Mouse (Mus musculus): ENCODE results near the gene Ppfia2. TPM values are rescaled to one million over a fixed set of nuclear protein-coding genes. Genes with fewer than 3 reads are reported as not detected.

Gene Ppfia2
- total RNA-seq (2021): under 1 TPM in 1 of 2 experiments, not detected in 1; 0.13 TPM
- long read RNA-seq, experiment 1: 0 reads
- long read RNA-seq, experiment 2: 0 reads

DNA sequence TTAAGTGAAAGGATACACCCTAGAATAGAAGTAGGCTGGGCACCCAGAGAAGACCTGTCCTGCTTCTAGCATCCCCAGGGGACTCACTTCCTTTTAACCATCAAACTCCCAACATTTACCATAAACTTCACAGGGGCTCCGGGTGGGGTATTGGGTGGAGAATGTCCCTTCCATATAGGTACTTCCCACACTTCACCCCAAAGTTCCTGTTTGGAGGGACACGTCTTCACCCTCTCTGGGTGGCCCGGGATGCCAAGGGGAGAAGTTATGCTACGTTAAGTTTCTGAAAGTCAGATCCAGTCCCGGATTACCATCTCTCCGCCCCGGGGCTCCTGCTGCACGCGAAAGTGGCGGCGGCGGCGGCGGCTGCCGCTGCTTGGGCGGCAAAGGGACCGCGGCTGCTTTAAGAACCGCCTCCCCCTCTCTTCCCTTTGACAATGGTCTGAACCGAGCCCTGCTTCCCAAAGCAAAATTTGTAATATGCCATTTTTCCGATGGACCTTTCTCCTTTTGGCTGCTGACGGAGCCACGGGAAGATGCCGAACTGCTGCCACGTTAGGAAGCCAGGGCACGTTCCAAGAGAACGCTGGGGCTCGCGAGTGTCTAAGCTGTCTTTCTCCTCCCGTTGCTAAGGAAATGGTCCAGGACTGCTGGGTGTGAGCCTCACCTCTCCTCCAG is at the start of gene Ppfia2:
Gene Ppfia2, plus strand, starts transcription at position 485 of the 678 bp plus-strand sequence.
- intact Hi-C loops (cut with DNase I): no loop called here
- DNase-seq: no peak

DNA sequence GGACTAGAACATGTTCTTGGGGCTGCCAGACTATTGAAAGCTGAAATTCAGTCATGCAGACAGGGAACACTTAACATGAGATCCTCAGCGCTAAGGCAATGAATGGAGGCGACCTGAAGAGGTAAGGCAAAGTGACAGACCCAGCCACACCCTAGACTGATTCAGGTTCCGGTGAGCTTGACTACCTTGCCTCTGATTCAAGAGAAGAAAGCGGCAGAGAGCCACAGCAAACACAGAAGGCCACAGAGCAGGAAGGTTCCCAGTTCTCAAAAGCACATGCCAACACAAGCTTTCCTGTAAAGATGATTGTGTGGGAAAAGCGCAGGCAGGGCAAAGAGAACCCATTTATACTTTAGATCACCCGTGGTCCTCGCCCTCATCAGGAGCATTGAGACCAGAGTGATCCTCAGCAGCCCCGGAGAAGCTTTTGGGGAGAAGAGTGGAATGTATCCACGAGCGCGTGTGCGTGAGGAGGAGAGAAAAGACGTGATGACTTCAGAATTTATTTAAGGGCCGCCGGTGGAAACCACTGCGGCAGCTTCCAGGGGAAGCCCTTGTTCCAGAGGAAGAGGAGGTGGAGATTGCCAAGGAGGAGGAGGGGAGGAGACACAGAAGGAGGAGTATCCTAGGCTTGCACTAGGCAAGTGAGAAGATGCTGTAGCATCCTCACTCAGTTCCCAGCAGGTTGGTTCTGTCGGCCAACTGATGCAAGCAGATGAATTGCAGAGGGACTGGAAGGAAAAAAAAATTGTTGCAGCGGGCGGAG is 1.0 kb upstream of the Ppfia2 start:
- no peak for DNase-seq
- intact Hi-C loops (cut with DNase I): no loop called here

DNA sequence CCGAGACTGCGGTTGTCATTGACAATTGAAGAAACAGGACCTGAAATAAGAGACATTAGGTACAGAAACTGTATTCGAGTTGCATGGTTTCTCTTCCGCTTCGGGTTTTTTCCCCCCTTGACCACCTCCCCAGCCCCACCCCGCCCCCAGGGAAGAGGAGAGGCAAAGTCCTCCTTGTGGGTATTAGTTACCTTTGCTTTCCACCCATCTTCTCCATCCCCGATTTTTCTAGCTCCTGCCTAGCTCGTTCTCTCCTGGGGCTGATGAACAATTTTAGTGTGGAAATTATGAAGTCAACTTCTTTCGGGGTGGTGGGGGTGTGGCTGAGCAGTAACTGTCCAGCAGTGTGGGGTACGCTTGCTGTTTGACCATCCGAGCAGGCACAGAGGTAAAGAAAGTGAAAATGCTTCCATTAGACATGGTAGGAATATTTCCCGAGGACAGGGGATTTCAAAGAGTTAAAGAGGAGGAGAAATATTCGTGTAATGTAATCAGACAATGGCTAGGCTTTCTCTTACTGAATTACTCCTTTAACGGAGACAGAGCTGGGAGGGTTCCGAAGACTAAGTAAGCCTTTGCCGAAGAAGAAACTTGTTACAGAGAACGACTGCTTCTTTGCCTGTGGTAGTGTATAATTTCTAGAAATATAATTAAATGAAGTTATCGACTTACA is 530 bp downstream of the Ppfia2 start:
- intact Hi-C loops (cut with DNase I): no loop called here
- DNase-seq: no peak

DNA sequence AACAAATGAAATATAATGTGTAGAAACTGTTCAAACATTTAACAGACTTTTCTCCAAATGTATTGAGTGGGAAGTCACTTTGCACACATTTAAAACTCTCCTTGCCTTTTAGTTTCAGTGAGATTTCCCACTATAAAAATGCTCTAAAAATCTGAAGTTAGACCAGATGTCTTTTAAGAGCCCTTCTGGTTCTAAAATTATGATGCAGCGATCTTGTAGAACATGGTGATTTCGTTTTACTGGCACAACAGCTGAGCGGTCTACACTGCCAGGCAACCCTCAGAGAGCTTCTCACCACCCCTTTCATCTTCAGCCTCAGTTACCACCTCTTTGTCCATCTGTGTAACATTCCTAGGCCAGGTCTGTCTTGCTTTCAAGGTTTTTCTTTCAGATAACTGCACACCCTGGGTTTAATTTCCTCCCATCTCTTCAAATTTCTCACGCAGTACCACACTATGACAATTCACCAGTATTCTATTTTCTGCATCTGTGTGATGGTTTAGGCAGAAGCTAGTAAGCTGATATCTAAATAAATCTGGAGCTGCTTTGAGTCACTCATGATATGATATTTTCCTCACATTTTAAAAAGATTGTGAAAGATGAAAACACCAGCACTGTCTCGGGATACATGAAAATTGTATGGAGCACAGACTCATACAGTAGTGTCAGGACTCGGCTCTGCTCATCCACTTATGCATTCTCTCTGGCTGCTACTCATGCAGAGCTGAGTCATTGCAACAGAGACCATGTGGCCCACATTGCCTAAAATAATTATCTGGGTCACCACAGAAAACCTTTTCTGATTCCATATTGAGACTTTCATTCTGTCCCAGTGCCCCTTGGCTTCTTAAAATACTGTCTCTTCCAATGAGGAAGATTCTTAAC is 39.4 kb downstream of the Ppfia2 start:
- DNase-seq: no peak
- intact Hi-C loops (cut with DNase I): no loop called here

DNA sequence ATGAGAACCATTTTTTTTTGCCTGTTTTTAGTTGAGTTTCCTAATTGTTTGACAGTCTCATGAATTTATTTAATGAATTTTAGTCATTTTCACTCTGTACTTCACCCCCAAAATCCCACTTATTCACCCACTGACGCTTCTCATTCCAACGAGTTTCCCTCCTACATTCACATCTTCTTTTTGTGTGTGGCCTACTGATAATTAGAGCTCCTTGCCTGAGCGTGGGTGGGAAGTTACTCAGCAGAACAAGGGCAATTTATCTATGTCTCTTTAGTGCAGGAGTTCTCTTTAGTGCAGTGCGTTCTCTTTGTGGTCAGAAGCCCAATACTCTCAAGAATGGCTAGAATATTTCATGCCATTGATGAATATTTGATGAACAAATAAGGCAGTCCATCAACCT is 95.9 kb downstream of the Ppfia2 start:
- no peak for DNase-seq

DNA sequence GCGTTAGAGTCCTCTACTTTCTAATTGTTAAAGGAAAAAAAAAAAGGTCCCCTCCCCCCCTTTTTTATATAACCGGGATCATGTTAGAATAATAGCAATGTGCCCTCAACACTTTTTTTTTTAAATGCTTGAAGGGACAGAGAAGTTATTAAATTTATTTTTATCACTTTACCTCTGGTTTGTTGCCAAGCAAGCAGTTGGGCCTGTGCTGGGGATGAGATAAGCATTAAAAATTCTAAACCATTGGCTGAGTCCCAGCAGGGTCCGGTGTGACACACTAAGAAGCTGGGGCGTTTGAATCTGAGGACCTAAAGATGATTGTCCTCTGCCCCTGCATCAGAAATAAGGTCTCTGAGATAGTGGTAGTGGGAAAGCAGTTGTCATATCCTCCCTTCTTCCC is 114.9 kb downstream of the Ppfia2 start:
- intact Hi-C loops (cut with DNase I): loop anchor here (10.0 kb wide), 1 partner anchor 720 kb away; no protein-coding TSS in a partner anchor
- no peak for DNase-seq

More for the DNA sequence above, 95.9 kb downstream of the Ppfia2 start:
- intact Hi-C loops (cut with DNase I): no loop called here

DNA sequence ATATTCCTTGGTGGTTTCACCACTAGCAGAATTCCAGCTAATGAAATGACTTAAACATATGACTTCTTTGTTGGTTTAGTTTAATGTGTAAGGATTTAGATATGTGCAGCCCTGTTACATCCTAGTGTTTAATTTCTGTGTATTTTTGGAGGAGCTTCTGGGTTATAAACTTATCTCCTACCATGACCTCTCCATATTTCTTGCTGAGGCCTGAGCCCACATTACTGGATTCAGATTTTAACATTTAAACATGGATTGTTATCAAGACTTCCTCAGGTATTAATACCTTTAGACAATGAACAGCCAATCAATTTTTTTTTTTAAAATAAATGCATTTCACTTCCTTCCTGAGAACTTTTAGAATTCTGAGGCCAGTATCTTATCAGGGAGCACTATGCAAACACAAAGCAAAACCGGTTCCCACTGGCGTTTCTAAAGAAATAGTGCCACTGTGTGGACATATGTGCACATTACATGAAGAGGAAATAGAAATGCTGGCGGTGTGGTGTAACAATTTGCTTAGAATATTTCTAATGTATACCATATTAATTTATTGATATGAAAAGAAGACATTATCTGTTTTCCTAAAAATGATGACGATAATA is 115.4 kb downstream of the Ppfia2 start:
- DNase-seq: no peak
- intact Hi-C loops (cut with DNase I): loop anchor here (10.0 kb wide), 1 partner anchor 721 kb away; no protein-coding TSS in a partner anchor

DNA sequence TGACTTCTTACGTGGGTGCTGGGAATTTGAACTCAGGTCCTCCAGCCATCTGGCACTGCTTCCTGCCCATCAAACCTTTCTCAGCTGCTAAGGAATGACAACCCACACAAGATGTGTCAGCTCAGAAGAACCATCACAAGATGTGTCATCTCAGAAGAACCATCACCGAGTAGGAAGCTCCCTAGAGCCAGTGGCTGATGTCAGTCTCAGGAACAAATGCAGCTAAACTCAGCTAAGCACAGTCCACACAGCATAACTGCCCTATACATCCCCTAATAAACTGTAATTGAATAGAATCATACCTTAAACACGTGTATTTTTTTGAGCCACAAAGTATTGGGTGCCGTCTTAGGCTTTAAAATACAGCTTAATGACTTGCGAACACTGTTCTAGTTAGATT is 117.7 kb downstream of the Ppfia2 start:
- no peak for DNase-seq
- intact Hi-C loops (cut with DNase I): loop anchor here (10.0 kb wide), 1 partner anchor 723 kb away; no protein-coding TSS in a partner anchor

DNA sequence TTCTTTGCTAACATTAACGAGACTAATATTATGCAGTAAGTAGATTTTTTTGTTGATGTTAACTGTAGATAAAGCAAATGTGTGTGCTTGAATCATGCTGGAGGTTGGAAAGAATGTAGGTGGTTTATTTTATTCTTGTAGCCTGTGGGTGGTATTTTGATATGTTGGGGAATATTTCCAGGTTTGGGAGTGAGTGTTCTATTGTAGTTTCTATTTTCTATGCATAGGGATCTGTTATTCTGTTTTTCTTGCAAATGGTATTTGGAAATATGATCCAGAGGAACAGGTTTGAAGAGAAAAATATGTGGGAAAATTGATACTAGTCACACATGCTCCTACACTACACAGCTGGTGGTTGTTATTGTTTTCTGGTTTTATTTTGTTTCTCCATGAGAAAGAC is 120.8 kb downstream of the Ppfia2 start:
- DNase-seq: no peak
- intact Hi-C loops (cut with DNase I): no loop called here

DNA sequence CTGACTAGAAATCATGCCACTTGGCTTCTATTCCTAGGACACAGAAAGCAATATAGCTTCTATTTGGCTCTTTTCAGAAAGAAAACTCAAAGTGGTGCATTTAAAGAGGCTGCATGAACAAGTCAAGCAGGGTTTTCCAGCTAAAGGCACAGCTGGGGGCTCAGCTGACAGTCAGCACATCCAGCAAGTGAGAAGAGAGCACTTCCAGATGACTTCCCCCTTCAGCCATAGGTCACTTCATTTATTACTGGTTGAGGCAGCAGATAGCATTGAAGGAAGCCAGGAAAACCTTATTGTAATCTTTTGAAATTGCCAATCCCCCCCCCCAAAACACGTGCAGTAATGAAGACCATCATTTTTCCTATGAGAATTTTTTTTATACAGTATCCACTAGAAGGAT is 126.8 kb downstream of the Ppfia2 start:
- intact Hi-C loops (cut with DNase I): no loop called here
- no peak for DNase-seq

DNA sequence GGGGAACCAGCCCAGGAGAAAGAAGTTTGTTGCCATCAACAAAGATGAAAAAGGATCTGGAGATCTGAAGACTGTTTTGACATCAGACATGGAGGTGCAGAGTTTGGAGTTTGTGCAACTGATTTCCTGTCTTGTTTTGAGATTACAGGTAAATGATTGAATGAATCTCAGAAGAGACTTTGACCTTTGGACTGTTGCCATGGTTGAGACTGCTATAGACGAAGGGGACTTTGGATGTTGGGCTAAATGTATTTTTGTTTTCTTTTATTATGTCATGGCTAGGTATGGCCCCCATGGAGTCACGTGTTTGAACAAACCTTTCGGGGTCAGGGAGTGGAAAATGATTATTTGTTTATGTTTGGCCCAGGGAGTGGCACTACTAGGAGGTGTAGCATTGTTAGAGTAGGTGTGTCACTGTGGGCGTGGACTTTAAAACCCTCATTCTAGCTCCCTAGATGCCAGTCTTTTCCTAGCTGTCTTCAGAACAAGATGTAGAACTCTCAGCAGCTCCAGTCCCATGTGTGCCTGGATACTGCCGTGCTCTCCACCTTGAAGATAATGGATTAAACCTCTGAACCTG is 133.3 kb downstream of the Ppfia2 start:
- intact Hi-C loops (cut with DNase I): no loop called here
- DNase-seq: no peak

DNA sequence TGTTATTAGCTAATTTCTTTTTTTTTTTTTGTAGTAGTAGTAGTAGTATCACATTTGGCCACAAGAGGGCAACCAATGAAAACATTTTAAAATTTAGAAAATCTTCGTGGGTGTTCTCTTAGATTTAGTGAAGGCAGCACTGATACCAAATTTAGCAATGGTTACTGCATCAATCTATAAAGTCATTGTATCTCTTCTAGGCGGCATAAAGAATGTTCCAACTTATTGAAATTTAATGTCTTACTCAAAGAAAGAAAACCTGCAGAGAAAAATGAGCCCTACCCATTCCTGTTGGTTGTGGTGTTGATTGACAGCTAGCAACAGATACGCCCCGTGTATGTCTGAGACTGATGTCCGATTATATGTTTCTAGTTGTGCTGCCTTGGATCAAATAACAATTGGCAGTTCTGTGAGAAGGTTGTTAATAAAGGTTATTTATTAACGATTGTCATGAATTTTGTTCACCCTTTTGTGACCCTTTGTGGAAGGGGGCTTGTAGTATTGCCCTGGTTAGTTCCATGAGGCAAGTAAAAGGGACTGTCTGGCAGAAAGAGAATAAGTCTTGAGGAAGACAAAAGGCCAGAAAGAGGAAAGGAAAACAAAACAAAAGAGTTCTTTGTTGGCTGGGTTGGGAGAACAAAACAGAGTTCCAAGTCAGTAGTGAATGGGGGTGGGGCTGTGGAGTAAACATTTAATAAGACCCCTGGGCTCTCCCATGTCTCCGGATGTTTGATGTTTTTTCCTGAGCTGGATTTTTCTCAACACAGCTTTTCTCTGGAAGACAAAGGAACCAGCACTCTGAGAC is 139.2 kb downstream of the Ppfia2 start:
- DNase-seq: no peak
- intact Hi-C loops (cut with DNase I): no loop called here

DNA sequence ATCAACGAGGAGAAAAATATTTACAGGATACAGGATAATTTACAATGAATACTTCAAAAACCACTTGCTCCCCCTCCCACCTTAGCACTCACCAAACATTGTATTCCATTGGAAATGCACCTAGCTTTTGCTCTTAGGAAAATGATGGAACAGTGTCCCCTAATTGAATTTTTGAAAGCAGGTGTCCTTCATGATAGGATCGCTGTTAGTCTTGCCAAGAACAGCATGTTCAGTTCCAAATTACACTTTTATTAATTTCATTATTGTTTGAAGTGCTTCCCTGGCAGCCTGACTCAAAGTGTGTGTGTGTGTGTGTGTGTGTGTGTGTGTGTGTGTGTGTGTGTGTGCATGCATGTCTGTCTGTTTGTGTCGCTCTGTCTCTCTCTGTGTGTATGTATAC is 140.1 kb downstream of the Ppfia2 start:
- intact Hi-C loops (cut with DNase I): no loop called here
- DNase-seq: no peak

DNA sequence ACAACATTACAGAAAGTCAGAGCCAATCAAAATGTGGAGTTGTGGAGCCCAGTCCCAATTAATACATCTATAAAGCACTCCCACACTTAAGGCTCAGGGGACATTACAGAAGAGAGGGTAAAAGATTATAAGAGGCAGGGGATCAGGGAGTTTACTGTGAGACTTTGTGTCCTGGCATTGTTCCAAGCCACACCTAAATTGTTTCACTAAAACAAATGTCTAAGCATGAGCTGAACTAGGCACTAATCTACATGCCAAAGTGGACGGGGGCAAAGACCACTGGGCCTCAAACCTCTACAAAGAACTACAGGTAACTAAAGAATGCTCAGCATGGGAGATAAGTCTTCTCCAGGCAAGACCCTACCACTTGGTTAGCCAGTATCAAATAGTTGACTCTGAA is 148.1 kb downstream of the Ppfia2 start:
- no peak for DNase-seq
- intact Hi-C loops (cut with DNase I): no loop called here

DNA sequence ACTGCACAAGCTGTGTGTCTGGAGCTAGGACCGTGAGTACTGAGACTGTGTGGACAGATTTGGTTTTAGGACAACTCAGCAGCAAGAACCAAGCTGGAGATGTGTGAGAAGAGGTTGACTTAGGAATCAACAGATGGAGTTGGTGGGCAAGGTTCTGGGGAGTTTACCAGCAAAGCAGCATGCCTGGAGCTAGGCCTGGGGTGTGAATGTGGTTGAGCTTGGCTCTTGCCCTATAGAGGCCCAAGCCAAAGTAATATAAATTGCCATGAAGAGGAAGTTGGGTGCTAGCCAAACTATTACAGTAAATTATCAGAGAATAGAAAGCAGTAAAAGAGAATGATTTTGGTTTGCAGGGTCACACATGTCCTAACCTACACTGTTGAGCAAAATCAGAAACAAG is 150.8 kb downstream of the Ppfia2 start:
- intact Hi-C loops (cut with DNase I): no loop called here
- no peak for DNase-seq

DNA sequence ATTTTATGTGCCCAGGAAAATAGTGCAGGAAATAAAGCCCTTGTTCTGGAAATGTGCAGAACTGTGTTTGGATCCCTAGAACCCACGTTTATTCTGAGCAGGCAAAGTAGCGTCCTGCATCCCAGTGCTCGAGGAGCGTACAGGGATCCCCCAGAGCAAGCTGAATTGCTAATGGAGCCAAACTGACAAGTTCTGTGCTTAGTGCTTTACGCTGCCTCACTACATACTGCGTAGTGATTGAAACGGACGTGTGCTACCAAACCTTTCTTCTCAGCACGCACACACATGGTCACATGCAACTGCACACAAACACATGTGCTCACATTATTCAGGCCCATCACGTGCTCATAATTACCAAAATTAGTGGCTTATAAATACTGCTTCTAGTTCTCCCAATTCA is 153.2 kb downstream of the Ppfia2 start:
- intact Hi-C loops (cut with DNase I): no loop called here
- no peak for DNase-seq

DNA sequence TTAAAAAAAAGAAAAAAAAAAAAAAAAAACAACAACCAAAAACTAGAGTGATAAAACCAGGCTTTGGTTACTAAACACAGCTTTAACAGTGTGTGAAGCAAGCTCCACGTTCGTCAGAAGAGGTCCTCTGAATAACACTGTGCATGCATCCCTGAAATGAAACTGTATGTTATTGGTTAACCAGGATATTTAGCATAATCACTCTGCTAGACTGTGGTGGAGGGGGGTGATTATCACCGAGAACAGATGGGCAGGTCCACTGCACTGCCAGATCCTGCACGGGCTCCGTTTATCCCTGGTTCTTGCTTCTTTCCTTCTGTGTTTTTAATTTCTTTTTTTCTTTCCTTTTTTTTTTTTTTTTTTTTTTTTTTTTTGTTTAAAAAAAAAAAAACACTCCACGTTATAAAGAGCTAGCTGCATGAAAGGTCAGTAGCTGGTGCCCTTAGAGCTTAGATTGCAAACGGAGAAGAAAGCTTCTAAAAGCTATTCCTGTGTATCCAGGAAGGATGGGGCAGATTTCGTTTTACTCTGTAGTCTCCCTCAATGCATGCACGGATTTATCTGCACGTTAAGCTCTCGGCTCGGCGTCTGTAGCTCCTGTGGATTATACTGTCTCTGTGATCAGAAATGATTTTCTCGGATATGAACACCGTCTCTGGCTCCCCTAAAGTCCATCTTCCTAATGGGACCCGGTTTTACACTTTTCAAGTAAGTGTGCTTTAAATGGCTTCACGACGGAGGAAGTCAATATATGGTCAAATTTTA is 162.2 kb downstream of the Ppfia2 start:
- intact Hi-C loops (cut with DNase I): no loop called here
- no peak for DNase-seq

DNA sequence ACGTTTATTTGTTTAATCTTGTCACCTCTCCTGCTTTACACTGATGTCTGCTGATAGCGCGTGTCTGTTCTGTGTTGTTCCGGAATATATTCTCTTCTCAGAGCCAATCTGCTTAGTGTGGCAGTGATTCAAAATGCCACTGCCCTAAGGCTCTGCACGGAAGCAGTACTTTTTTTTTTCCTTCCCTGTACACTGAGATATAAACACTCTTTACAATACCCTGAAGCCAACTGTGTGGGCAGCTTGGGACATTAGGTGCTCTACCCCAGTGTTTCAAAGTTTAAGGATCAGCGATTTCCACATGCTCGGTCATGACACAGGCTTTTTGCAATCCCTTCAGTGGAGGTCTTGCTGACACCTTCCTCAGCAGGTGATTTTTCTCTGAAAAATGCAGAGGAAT is 163.8 kb downstream of the Ppfia2 start:
- intact Hi-C loops (cut with DNase I): no loop called here

More for the DNA sequence above, 163.8 kb downstream of the Ppfia2 start:
- DNase-seq: no peak
